Mouse (Mus musculus) frontal cortex, postnatal 36 days (tissue): ENCODE measurements at regions not wholly inside any gene's neighbourhood (a gene's known extent, or its start where the extent isn't known, plus 50 kb on each side); places are given as distances from the start of the nearest gene placed in this dataset.
A peak's percentile ranks its signal among the peaks of the same experiment; 100 is the strongest.

Experiments used
- DNase-seq, 2 experiments: peaks; one replicate each; pipeline ENCODE4 v3.0.0; 2022; ENCODE audit warnings: low spot score in 2 of 2

- DNase-seq: no peak
Observed at GRCm38 (mm10) chr6:10803383-10803782, 1103.9 kb downstream of the Ndufa4 start.

- DNase-seq: peak in 1 of 2 experiments; percentile 17
Observed at GRCm38 (mm10) chr6:10758620-10759311, 1148.5 kb downstream of the Ndufa4 start.

GRCm38 (mm10) chr6:10758051-10758450, 1149.2 kb downstream of the Ndufa4 start:
- no peak for DNase-seq

- DNase-seq: peak in 1 of 2 experiments; percentile 30
Observed at GRCm38 (mm10) chr6:10744056-10744455, 1163.2 kb downstream of the Ndufa4 start.

- no peak for DNase-seq
Observed at GRCm38 (mm10) chr6:10722566-10722965, 1184.7 kb downstream of the Ndufa4 start.

GRCm38 (mm10) chr6:10690526-10690925, 1216.8 kb downstream of the Ndufa4 start:
- peak; percentile 3 to 28 for DNase-seq
